Mouse (Mus musculus) limb, embryonic 15.5 days (tissue): ENCODE data around the gene Cd300ld. TPM values are rescaled to one million over a fixed set of nuclear protein-coding genes. Genes with fewer than 3 reads are reported as not detected.
"Not testable (repeated sequence)": the region's sequence is repeated elsewhere in the genome, so short reads cannot be mapped to it uniquely, and the experiment has no call there.

Experiments
- ATAC-seq: fragments of 200-750 bp; cut with Nextera tagmentation; 2 replicates; pipeline ENCODE4 v1.8.0; 2017; ENCODE audit warnings: low read depth, moderate TSS enrichment; ENCODE audit not compliant: insufficient number of reproducible peaks, low FRiP score, low TSS enrichment
- H3K27ac ChIP-seq: fragments of 300-500 bp; sonication (generic); 2 replicates; pipeline ENCODE4 v1.5.1; 2015; ENCODE audit warnings: moderate library complexity, mild to moderate bottlenecking, inconsistent platforms
- H3K27me3 ChIP-seq: fragments of 300-500 bp; sonication (generic); 2 replicates; pipeline ENCODE4 v1.6.1; 2015; ENCODE audit warnings: inconsistent platforms
- H3K36me3 ChIP-seq: fragments of 300-500 bp; sonication (generic); 2 replicates; pipeline ENCODE4 v1.6.1; 2015; ENCODE audit warnings: inconsistent platforms
- H3K4me1 ChIP-seq: fragments of 300-500 bp; sonication (generic); 2 replicates; pipeline ENCODE4 v1.6.1; 2015; ENCODE audit warnings: inconsistent platforms
- H3K4me2 ChIP-seq: fragments of 300-500 bp; sonication (generic); 2 replicates; pipeline ENCODE4 v1.6.1; 2015; ENCODE audit warnings: mild to moderate bottlenecking, inconsistent platforms
- H3K4me3 ChIP-seq: fragments of 300-500 bp; sonication (generic); 2 replicates; pipeline ENCODE4 v1.5.1; 2015; ENCODE audit warnings: mild to moderate bottlenecking, inconsistent platforms
- H3K9ac ChIP-seq: fragments of 300-500 bp; sonication (generic); 2 replicates; pipeline ENCODE4 v1.6.1; 2015; ENCODE audit warnings: inconsistent platforms
- H3K9me3 ChIP-seq: fragments of 300-500 bp; sonication (generic); 2 replicates; pipeline ENCODE4 v1.6.1; 2016; ENCODE audit warnings: inconsistent platforms
- WGBS: fragments of 180-500 bp; shearing (Covaris S2); methylation state at CpG from one replicate; pipeline ENCODE4 v1.1.7; 2015; 5-methylcytosine and 5-hydroxymethylcytosine counted together
- polyA plus RNA-seq: library from polyadenylated mRNA; unstranded; fragments of >200 nt; fragmentation: Nextera tagmentation; extraction: Ambion mirVana; gene quantifications from 2 replicates; pipeline ENCODE4 v1.2.1, GENCODE M21; 2015

The Cd300ld gene
- 0.15 and 0.38 TPM in 2 replicates for polyA plus RNA-seq

DNA sequence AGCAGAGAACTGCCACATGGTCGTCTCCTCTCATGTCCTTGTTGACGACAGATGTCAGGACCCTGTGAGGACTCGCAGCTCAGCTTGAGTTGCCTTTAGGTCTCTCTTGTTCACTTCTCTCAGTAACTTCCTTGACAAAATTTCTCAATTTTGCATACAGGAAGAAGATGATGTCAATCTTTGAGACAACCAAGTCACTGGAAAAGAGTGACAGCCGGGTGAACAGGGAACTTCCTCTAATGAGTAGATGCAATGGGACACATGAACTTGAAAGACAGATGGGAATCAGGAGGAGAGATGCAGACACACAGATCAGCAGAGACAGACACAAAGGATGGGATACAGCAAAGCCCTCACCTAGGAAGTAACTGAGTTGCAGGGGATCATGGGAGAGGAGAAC lies at the start of gene Cd300ld:
Gene Cd300ld, minus strand, starts transcription at position 130 of the 400 bp plus-strand sequence.
- Histone ChIP-seq H3K27ac (no peak within 1 kb of the TSS), H3K4me3 (no peak within 1 kb of the TSS), H3K9me3 (no peaks in the 10 kb centered on the region), H3K27me3 (no peaks in the 10 kb centered on the region), H3K9ac (no peak within 1 kb of the TSS), H3K4me2 (no peak within 1 kb of the TSS), H3K4me1 (no peaks in the 10 kb centered on the region), H3K36me3 (no peaks in the 10 kb centered on the region)
- WGBS = 77% methylated on average over 4 of the region's 4 CpGs
- no peak for ATAC-seq

DNA sequence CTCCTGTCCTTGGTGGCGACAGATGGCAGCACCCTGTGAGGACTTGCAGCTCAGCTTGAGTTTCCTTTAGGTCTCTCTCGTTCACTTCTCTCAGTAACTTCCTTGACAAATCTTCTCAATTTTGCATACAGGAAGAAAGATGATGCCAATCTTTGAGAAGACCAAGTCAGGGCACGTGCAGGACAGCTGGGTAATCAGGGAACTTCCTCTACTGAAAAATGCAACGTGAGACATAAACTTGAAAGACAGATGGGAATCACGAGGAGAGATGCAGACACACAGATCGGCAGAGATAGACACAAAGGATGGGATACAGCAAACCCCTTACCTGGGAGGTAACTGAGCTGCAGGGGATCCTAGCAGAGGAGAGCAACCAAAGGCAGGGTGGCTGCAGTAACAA lies 47.9 kb upstream of the Cd300ld start, which contains the start of gene Cd300ld5:
Gene Cd300ld5, minus strand, starts transcription at position 101 of the 400 bp plus-strand sequence.
- H3K4me1 ChIP-seq, H3K4me3 ChIP-seq, H3K9ac ChIP-seq, H3K36me3 ChIP-seq, H3K9me3 ChIP-seq, H3K4me2 ChIP-seq, H3K27me3 ChIP-seq, H3K27ac ChIP-seq, ATAC-seq: not testable (repeated sequence)
- WGBS = no CpG with 5 or more reads among the region's 6 CpGs

DNA sequence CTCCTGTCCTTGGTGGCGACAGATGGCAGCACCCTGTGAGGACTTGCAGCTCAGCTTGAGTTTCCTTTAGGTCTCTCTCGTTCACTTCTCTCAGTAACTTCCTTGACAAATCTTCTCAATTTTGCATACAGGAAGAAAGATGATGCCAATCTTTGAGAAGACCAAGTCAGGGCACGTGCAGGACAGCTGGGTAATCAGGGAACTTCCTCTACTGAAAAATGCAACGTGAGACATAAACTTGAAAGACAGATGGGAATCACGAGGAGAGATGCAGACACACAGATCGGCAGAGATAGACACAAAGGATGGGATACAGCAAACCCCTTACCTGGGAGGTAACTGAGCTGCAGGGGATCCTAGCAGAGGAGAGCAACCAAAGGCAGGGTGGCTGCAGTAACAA lies 37.2 kb upstream of the Cd300ld start, which contains the start of gene Cd300ld4:
Gene Cd300ld4, minus strand, starts transcription at position 101 of the 400 bp plus-strand sequence.
- ATAC-seq, H3K4me2 ChIP-seq, H3K27ac ChIP-seq, H3K4me1 ChIP-seq, H3K9ac ChIP-seq, H3K36me3 ChIP-seq, H3K4me3 ChIP-seq, H3K27me3 ChIP-seq, H3K9me3 ChIP-seq: not testable (repeated sequence)
- WGBS = no CpG with 5 or more reads among the region's 6 CpGs

DNA sequence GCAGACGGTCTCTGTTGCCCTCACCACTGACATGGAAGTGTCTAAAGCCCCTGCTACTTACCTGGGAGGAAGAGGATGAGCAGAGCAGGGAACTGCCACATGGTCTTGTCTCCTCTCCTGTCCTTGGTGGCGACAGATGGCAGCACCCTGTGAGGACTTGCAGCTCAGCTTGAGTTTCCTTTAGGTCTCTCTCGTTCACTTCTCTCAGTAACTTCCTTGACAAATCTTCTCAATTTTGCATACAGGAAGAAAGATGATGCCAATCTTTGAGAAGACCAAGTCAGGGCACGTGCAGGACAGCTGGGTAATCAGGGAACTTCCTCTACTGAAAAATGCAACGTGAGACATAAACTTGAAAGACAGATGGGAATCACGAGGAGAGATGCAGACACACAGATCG lies 26.4 kb upstream of the Cd300ld start, which contains the start of gene Cd300ld2:
Gene Cd300ld2, minus strand, starts transcription at position 101 of the 400 bp plus-strand sequence.
- H3K9ac ChIP-seq, H3K4me3 ChIP-seq, H3K4me1 ChIP-seq, H3K9me3 ChIP-seq, H3K36me3 ChIP-seq, H3K4me2 ChIP-seq, H3K27me3 ChIP-seq, ATAC-seq, H3K27ac ChIP-seq: not testable (repeated sequence)
- no CpG with 5 or more reads among the region's 7 CpGs for WGBS

DNA sequence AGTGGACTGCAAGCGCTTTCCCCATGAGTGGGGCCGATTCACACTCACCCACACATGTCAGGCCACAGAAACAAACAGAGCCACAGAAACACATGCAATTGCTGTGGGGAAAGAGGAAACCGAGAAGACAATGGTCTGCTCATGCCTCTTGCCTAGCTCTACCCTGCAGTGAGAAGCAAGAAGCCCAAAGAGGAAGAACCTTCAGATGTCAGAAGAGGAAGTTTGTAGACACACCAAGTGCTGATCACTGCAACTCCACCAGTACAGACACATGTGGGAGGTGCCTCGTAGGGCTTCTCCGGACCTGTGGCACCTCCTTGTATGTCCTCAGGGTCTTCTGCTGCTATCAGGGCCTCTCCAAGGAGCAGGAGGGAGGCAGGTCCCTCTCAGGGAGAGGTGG lies 14.3 kb upstream of the Cd300ld start:
- H3K4me1 ChIP-seq = no peaks in the 10 kb centered on the region
- H3K36me3 ChIP-seq = no peaks in the 10 kb centered on the region
- ATAC-seq = no peak
- H3K27me3 ChIP-seq = no peaks in the 10 kb centered on the region
- H3K27ac ChIP-seq = no peak overlapping the region
- H3K9me3 ChIP-seq = no peaks in the 10 kb centered on the region
- no peak overlapping the region for H3K9ac ChIP-seq
- no peak overlapping the region for H3K4me2 ChIP-seq
- WGBS = 80% methylated on average over 5 of the region's 5 CpGs
- no peak overlapping the region for H3K4me3 ChIP-seq

DNA sequence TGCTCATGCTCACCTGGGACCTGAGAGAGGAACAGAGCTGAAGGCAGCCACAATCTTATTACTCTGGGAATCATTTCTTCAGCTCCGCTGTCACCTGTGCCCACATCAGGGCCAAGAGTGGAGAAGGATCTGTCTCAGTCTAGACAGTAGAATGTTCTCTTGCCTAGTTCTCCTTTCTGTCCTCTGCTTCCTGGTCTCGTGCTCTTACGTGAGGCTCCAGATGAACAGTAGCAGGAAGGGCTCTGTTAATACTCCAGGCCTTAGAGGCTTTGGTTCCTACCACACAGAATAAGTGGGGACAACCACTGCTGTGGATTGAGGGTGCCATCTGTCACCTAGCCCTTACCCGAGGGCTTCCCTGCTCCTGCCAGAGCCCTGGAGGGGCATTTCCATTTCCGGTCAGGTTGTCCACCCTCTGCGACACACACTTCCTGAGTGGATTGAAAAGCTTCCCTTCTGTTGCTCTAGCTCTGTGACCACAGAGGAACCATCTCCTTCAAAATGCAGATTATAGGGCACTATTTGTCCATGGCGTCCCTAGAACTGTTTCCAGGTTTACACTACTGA lies 11.8 kb upstream of the Cd300ld start, which contains the start of gene Cd300c2:
Gene Cd300c2, minus strand, starts transcription at position 407 of the 567 bp plus-strand sequence.
- Histone ChIP-seq H3K4me2 (no peak within 1 kb of the TSS), H3K4me3 (no peak within 1 kb of the TSS), H3K9me3 (no peaks in the 10 kb centered on the region), H3K27ac (no peak within 1 kb of the TSS), H3K36me3 (no peaks in the 10 kb centered on the region), H3K9ac (no peak within 1 kb of the TSS), H3K27me3 (no peaks in the 10 kb centered on the region), H3K4me1 (no peaks in the 10 kb centered on the region)
- ATAC-seq = no peak
- 84% methylated on average over 7 of the region's 7 CpGs for WGBS

DNA sequence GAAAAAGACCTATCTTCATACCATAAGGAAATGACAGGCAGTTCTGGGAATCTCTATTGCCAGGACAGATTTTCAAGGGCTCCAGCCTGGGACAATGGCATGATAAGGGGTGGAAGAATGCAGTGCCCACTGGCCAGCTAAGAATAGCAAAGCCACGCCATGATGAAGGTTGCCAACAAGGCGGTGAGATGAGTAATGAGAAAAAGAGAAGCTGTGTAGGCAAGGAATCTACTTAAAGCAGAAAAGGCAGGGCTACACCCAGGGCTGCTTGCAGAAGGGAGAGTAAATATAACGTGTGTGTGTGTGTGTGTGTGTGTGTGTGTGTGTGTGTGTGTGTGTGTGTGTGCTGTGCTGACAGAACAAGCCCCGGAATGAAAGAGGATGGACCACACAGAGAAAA lies 7.9 kb downstream of the Cd300ld start:
- Histone ChIP-seq H3K9me3 (0 out of 2 replicates have a peak, but pooled peaks cover 3% of the 10 kb centered on the region), H3K4me1 (no peaks in the 10 kb centered on the region), H3K27me3 (no peaks in the 10 kb centered on the region), H3K36me3 (no peaks in the 10 kb centered on the region), H3K27ac (no peak overlapping the region), H3K4me2 (no peak overlapping the region), H3K4me3 (no peak overlapping the region), H3K9ac (no peak overlapping the region)
- ATAC-seq = no peak
- 76% methylated on average over 4 of the region's 4 CpGs for WGBS

DNA sequence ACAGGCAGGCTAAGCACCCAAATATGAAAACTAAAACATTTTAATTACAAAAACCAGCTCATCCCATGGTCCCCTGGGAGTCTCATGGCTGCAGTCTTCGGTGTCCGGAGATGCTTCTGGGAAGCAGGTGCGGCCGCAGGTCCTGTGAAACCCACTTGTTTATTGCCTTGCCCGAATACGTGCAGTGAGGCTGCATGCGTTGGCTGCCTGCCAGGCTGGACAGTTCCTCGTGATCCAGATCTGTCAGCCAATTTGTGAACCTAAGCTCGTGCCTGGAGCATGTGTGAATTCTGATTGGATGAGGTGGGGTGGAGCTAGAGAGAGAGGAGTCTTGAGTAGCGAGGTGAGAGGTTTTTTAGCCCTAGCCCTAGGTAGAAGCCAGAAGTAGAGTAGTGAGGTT lies 17.0 kb downstream of the Cd300ld start:
- Histone ChIP-seq H3K27me3 (no peaks in the 10 kb centered on the region), H3K27ac (no peak overlapping the region), H3K9ac (no peak overlapping the region), H3K36me3 (no peaks in the 10 kb centered on the region), H3K9me3 (0 out of 2 replicates have a peak, but pooled peaks cover 4% of the 10 kb centered on the region), H3K4me1 (no peaks in the 10 kb centered on the region), H3K4me3 (no peak overlapping the region), H3K4me2 (no peak overlapping the region)
- 70% methylated on average over 10 of the region's 10 CpGs for WGBS
- ATAC-seq = no peak

DNA sequence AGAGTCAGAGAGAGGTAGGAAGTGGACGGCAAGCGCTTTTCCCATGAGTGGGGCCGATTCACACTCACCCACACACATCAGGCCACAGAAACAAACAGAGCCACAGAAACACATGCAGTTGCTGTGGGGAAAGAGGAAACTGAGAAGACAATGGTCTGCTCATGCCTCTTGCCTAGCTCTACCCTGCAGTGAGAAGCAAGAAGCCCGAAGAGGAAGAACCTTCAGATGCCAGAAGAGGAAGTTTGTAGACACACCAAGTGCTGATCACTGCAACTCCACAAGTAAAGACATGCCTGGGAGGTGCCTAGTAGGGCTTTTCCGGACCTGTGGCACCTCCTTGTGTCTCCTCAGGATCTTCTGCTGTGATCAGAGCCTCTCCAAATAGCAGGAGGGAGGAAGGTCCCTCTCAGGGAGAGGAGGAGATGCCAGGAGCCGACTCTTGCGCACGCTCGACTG lies 20.9 kb downstream of the Cd300ld start, which contains the start of gene Cd300c:
Gene Cd300c, minus strand, starts transcription at position 406 of the 456 bp plus-strand sequence.
- H3K4me3 ChIP-seq = no peak within 1 kb of the TSS
- H3K9me3 ChIP-seq = 0 out of 2 replicates have a peak, but pooled peaks cover under 1% of the 10 kb centered on the region
- no peak within 1 kb of the TSS for H3K27ac ChIP-seq
- H3K9ac ChIP-seq = no peak within 1 kb of the TSS
- 75% methylated on average over 9 of the region's 9 CpGs for WGBS
- no peak within 1 kb of the TSS for H3K4me2 ChIP-seq
- no peaks in the 10 kb centered on the region for H3K27me3 ChIP-seq
- no peaks in the 10 kb centered on the region for H3K36me3 ChIP-seq
- H3K4me1 ChIP-seq = no peaks in the 10 kb centered on the region
- no peak for ATAC-seq

DNA sequence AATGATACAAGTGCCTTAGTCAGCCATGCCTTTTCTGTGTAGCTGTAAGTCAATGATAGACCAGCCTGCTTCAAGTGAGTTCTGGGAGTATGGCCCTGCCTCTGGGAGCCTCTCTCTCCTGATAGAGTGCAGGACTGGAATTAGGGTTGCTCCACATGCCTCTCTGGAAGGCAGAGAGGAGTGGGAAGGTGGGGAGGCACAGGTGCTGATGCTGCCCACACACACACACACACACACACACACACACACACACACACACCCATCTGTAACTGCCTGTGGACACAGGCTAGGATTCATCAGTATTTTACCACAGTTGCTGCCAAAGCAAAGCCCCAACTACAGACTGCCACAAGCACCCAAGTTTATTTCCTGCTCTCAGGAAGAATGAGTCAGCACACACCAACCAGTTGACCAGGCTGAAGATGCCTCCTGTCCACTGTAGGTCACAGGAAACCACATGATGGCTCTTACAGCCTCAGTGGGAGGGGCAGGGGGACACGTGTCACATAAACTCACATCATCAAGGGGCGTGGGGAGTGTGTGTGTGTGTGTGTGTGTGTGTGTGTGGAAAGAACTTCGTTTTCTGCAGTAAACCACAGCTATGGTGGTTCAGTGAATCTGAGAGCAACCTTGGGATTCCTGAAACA lies 24.4 kb downstream of the Cd300ld start:
- Histone ChIP-seq H3K27ac (no peak overlapping the region), H3K27me3 (no peaks in the 10 kb centered on the region), H3K4me2 (no peak overlapping the region), H3K4me1 (no peaks in the 10 kb centered on the region), H3K9ac (no peak overlapping the region), H3K4me3 (no peak overlapping the region), H3K9me3 (no peaks in the 10 kb centered on the region), H3K36me3 (no peaks in the 10 kb centered on the region)
- 47% methylated on average over 3 of the region's 3 CpGs for WGBS
- ATAC-seq = no peak

DNA sequence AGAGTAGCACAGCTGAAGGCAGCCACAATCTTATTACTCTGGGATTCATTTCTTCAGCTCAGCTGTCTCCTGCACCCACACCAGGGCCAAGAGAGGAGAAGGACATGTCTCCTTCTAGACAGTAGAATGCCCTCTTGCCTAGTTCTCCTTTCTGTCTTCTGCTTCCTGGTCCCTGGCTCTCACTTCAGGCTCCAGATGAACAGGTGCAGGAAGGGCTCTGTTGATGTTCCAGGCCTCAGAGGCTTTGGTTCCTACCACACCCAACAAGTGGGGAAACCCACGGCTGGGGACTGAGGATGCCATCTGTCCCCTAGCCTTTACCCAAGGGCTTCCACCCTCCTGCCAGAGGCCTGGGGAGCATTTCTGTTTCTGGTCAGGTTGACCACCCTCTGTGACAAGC lies 29.4 kb downstream of the Cd300ld start:
- Histone ChIP-seq H3K27ac (no peak overlapping the region), H3K4me2 (no peak overlapping the region), H3K27me3 (no peaks in the 10 kb centered on the region), H3K9ac (no peak overlapping the region), H3K4me3 (no peak overlapping the region), H3K9me3 (no peaks in the 10 kb centered on the region), H3K4me1 (no peaks in the 10 kb centered on the region), H3K36me3 (no peaks in the 10 kb centered on the region)
- 75% methylated on average over 1 of the region's 1 CpGs for WGBS
- ATAC-seq = no peak

DNA sequence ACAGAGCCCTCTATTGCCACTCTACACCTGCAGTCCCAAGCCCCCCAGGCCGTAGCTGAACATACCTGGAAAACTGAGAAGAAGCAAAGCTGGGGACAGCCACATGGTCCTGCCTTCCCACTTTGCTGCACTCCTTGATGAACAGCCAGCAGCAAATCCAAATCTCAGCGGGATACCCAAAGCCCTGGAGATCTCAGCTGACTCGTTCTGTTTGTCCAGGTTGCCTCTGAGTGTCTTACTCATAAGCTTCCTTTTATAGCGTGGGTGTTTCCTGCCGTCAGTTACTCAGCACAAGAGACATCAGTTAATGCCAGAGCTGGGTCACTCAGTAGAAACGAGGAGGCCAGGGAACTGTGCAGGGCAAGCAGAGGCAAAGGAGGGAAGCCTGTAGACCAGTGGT lies 55.6 kb downstream of the Cd300ld start, which contains the start of gene Cd300lb:
Gene Cd300lb, minus strand, starts transcription at position 243 of the 400 bp plus-strand sequence.
- ATAC-seq = no peak
- no peak within 1 kb of the TSS for H3K4me2 ChIP-seq
- no peaks in the 10 kb centered on the region; the same call in 1 of the 2 replicates for H3K27me3 ChIP-seq
- WGBS = 46% methylated on average over 6 of the region's 6 CpGs
- no peak within 1 kb of the TSS for H3K4me3 ChIP-seq
- H3K9me3 ChIP-seq = no peaks in the 10 kb centered on the region
- no peaks in the 10 kb centered on the region for H3K4me1 ChIP-seq
- no peak within 1 kb of the TSS for H3K27ac ChIP-seq
- no peak within 1 kb of the TSS for H3K9ac ChIP-seq
- H3K36me3 ChIP-seq = no peaks in the 10 kb centered on the region
